10 mouse cellular contexts compared by ENCODE assay signal in genomic region chr12:118811328-118811961, GRCm38 (mm10). TPM values are rescaled to one million over a fixed set of nuclear protein-coding genes. Genes with fewer than 3 reads are reported as not detected.
DNase-seq lines count a peak whose midpoint lies in the region; ATAC-seq lines count a peak whose summit lies in the region.
"Had no signal": no experiment of that assay in that cellular context is flagged by ENCODE, and none has a peak within 500 bp of the region (broad histone marks: within the 10 kb centered on the region; RNA-seq: fewer than 3 reads in every experiment).

No protein-coding gene starts in this region.

- H3K36me3 ChIP-seq in heart, embryonic 10.5 days = no peaks in the 10 kb centered on the region
- H3K36me3 ChIP-seq in forebrain, embryonic 16.5 days (ENCODE audit: control insufficient read depth, insufficient read depth) = no peaks in the 10 kb centered on the region
- no peaks in the 10 kb centered on the region for H3K36me3 ChIP-seq in midbrain, embryonic 10.5 days

- no peak for DNase-seq in heart, embryonic 10.5 days (ENCODE audit: low spot score)
- no peak for DNase-seq in heart, postnatal 4 days
- peak; percentile 28 for DNase-seq in ZHBTc4 (ENCODE audit: low read depth, low spot score)
- DNase-seq in midbrain, embryonic 10.5 days (ENCODE audit: low spot score) = peak; percentile 77
- no peak for DNase-seq in thymus, postnatal 10 days (ENCODE audit: low spot score in 2 of 2)
- DNase-seq in adrenal gland, adult 2 months = no peak
- no peak for DNase-seq in right cerebral cortex, adult 18-20 months
- DNase-seq: kidney, postnatal 36 days had no signal

- no peak overlapping the region for H3K9ac ChIP-seq in forebrain, embryonic 16.5 days (replicated peaks; ENCODE audit: low read depth, low read length)

- H3K9me3 ChIP-seq in heart, embryonic 10.5 days = no peaks in the 10 kb centered on the region
- H3K9me3 ChIP-seq in forebrain, embryonic 16.5 days (ENCODE audit: control insufficient read depth, low read length) = no peaks in the 10 kb centered on the region
- H3K9me3 ChIP-seq in midbrain, embryonic 10.5 days (replicated peaks) = no peaks in the 10 kb centered on the region

- 3% methylated on average over 17 of the region's 17 CpGs for WGBS in heart, embryonic 10.5 days
- WGBS in forebrain, embryonic 16.5 days = 3% methylated on average over 17 of the region's 17 CpGs
- under 1% methylated on average over 17 of the region's 17 CpGs for WGBS in midbrain, embryonic 10.5 days

- ATAC-seq in forebrain, embryonic 16.5 days = 0 out of 2 replicates have a peak, but pooled peaks have one; percentile 45

- no peaks in the 10 kb centered on the region for H3K27me3 ChIP-seq in heart, embryonic 10.5 days (ENCODE audit: insufficient read depth, poor library complexity, severe bottlenecking)
- H3K27me3 ChIP-seq in forebrain, embryonic 16.5 days (replicated peaks; ENCODE audit: control insufficient read depth, insufficient read depth, low read length) = no peaks in the 10 kb centered on the region
- H3K27me3 ChIP-seq in midbrain, embryonic 10.5 days (ENCODE audit: low read depth, poor library complexity, severe bottlenecking) = peaks cover 69% of the 10 kb centered on the region

- H3K4me2 ChIP-seq in forebrain, embryonic 16.5 days (ENCODE audit: low read length) = peak overlapping the region; percentile 28

- H3K4me3 ChIP-seq in heart, embryonic 10.5 days = peak overlapping the region; percentile 37; the same call in 1 of the 2 replicates
- no peak overlapping the region; the same call in 1 of the 2 replicates for H3K4me3 ChIP-seq in forebrain, embryonic 16.5 days (replicated peaks; ENCODE audit: low read length)
- peak overlapping the region; percentile 37 for H3K4me3 ChIP-seq in midbrain, embryonic 10.5 days

- no peak overlapping the region for H3K27ac ChIP-seq in heart, embryonic 10.5 days
- H3K27ac ChIP-seq in forebrain, embryonic 16.5 days (ENCODE audit: low read length) = no peak overlapping the region
- no peak overlapping the region for H3K27ac ChIP-seq in midbrain, embryonic 10.5 days (replicated peaks)

- H3K4me1 ChIP-seq in heart, embryonic 10.5 days = no peaks in the 10 kb centered on the region
- peaks cover 5% of the 10 kb centered on the region; the same call in 1 of the 2 replicates for H3K4me1 ChIP-seq in forebrain, embryonic 16.5 days (replicated peaks; ENCODE audit: control insufficient read depth, insufficient read depth, low read length)
- peaks cover 18% of the 10 kb centered on the region for H3K4me1 ChIP-seq in midbrain, embryonic 10.5 days

RNA-seq across cellular contexts. Expression of gene Sp8, which starts 34.7 kb away (rescaled TPM):
- 0.07 and 0.46 TPM in 2 replicates for polyA plus RNA-seq in heart, embryonic 10.5 days (2016; fragmentation: Nextera tagmentation; extraction: Ambion mirVana)
- not detected for total RNA-seq in heart, postnatal 4 days (2021)
- polyA plus RNA-seq in forebrain, embryonic 16.5 days (2015; fragmentation: Nextera tagmentation; extraction: Ambion mirVana) = 11.8 and 12.0 TPM in 2 replicates
- polyA plus RNA-seq in midbrain, embryonic 10.5 days (2016; fragmentation: Nextera tagmentation; extraction: Ambion mirVana) = 12.2 and 12.6 TPM in 2 replicates
- total RNA-seq in adrenal gland, adult 2 months (2021) = not detected
- not detected in 2 replicates for polyA plus RNA-seq in adrenal gland, adult 2 months (2012; rRNA removed)
- polyA plus RNA-seq: spleen, adult 2 months had no signal

Comparison
In these comparisons a context has a peak if more than half of its experiments do, and no peak if none do; other contexts are left out.
1. DNase-seq: peak in ZHBTc4 (single experiment) and midbrain, embryonic 10.5 days (single experiment); none in heart, embryonic 10.5 days (single experiment), heart, postnatal 4 days (single experiment), thymus, postnatal 10 days (0 of 2), adrenal gland, adult 2 months (single experiment) and right cerebral cortex, adult 18-20 months (single experiment).